8 mouse cellular contexts compared by ENCODE assay signal in the genomic region with DNA sequence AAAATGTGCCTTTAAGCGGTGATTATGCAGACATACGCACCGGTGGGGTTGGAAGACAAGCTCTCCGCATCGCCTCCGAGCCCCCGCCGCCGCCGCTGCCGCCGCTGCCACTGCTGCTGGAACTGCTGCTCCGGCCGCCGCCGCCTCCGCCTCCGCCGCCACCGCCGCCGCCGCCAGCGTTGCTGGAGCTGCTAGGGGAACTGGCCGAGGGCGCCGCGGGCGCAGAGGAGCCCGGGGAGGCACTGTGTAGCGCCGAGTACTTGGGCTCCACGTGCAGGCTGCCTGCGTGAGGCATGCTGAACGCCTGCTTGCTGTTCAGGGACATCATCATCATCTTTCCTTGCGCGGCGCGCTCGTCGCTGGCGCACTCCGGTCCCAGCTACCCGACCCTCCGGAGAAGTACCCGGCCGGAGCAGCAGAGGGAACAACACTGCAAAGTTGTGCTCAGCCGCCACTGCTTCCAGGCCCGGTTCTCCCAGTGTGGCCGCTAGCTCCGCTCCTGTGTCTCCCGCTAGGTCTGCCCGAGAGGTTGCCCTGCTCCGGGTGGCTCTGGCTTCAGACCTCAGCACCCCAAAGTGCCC. TPM values are rescaled to one million over a fixed set of nuclear protein-coding genes. Genes with fewer than 3 reads are reported as not detected.
DNase-seq lines count a peak whose midpoint lies in the region; ATAC-seq and TF ChIP-seq lines count a peak whose summit lies in the region.

A gene (minus strand): TSS at position 575 of the 581 bp plus-strand sequence.

- peak; percentile 49 for DNase-seq in liver, embryonic 11.5 days (ENCODE audit: low spot score)
- no peak for DNase-seq in liver
- peak; percentile 18 for DNase-seq in c-Kit-positive CD71-negative TER-119-negative erythroid progenitor cells, embryonic 14.5 days (ENCODE audit: low read depth)
- DNase-seq in limb, embryonic 10.5 days (ENCODE audit: low spot score) = peak; percentile 76
- DNase-seq in frontal cortex, postnatal 10 days (ENCODE audit: low spot score in 2 of 2) = no peak
- DNase-seq in gastrocnemius, postnatal 36 days = no peak

- no peak for TF ChIP-seq POLR2A in olfactory bulb, adult 2 months (IDR thresholded peaks at IDR 0.05; ENCODE audit: insufficient read depth, low read depth, low read length)

- WGBS in liver, embryonic 11.5 days = 1% methylated on average over 41 of the region's 54 CpGs
- under 1% methylated on average over 53 of the region's 54 CpGs for WGBS in forebrain, embryonic 16.5 days
- WGBS in limb, embryonic 10.5 days = 1% methylated on average over 54 of the region's 54 CpGs
- under 1% methylated on average over 54 of the region's 54 CpGs for WGBS in olfactory bulb, adult 2 months

- TF ChIP-seq CTCF in olfactory bulb, adult 2 months (IDR thresholded peaks at IDR 0.05; ENCODE audit: insufficient read depth, low read depth, low read length) = no peak

- H3K4me3 ChIP-seq in liver, embryonic 11.5 days (ENCODE audit: low read depth, low read length) = peak within 1 kb of the TSS; percentile 39
- H3K4me3 ChIP-seq in forebrain, embryonic 16.5 days (replicated peaks; ENCODE audit: low read length) = peak within 1 kb of the TSS; percentile 47
- peak within 1 kb of the TSS; percentile 48 for H3K4me3 ChIP-seq in limb, embryonic 10.5 days
- H3K4me3 ChIP-seq in olfactory bulb, adult 2 months (ENCODE audit: insufficient read depth, low read depth, low read length) = peak within 1 kb of the TSS; percentile 33

- H3K27me3 ChIP-seq in liver, embryonic 11.5 days (replicated peaks; ENCODE audit: control insufficient read depth, insufficient read depth, low read length) = peaks cover 86% of the 10 kb centered on the region
- H3K27me3 ChIP-seq in forebrain, embryonic 16.5 days (replicated peaks; ENCODE audit: control insufficient read depth, insufficient read depth, low read length) = peaks cover 71% of the 10 kb centered on the region
- H3K27me3 ChIP-seq in limb, embryonic 10.5 days (ENCODE audit: low read depth, poor library complexity, severe bottlenecking) = peaks cover 100% of the 10 kb centered on the region

- no peaks in the 10 kb centered on the region for H3K36me3 ChIP-seq in liver, embryonic 11.5 days (ENCODE audit: control insufficient read depth, insufficient read depth, low read length)
- no peaks in the 10 kb centered on the region for H3K36me3 ChIP-seq in forebrain, embryonic 16.5 days (ENCODE audit: control insufficient read depth, insufficient read depth)
- H3K36me3 ChIP-seq in limb, embryonic 10.5 days = no peaks in the 10 kb centered on the region

- peak within 1 kb of the TSS; percentile 59 for H3K4me2 ChIP-seq in liver, embryonic 11.5 days
- H3K4me2 ChIP-seq in forebrain, embryonic 16.5 days (ENCODE audit: low read length) = peak within 1 kb of the TSS; percentile 84

- no peak within 1 kb of the TSS for H3K27ac ChIP-seq in liver, embryonic 11.5 days (ENCODE audit: low read depth, low read length)
- no peak within 1 kb of the TSS for H3K27ac ChIP-seq in forebrain, embryonic 16.5 days (ENCODE audit: low read length)
- no peak within 1 kb of the TSS for H3K27ac ChIP-seq in limb, embryonic 10.5 days
- H3K27ac ChIP-seq in olfactory bulb, adult 2 months (ENCODE audit: insufficient read depth, low read depth, low read length) = no peak within 1 kb of the TSS

- H3K9me3 ChIP-seq in liver, embryonic 11.5 days (ENCODE audit: control insufficient read depth, low read length) = no peaks in the 10 kb centered on the region
- H3K9me3 ChIP-seq in forebrain, embryonic 16.5 days (ENCODE audit: control insufficient read depth, low read length) = no peaks in the 10 kb centered on the region
- H3K9me3 ChIP-seq in limb, embryonic 10.5 days (replicated peaks) = no peaks in the 10 kb centered on the region

- intact Hi-C loops in gastrocnemius, postnatal 36 days (cut with DNase I) = no loop called here

- no peak within 1 kb of the TSS for H3K9ac ChIP-seq in liver, embryonic 11.5 days (ENCODE audit: low read depth, low read length)
- peak within 1 kb of the TSS; percentile 39; the same call in 1 of the 2 replicates for H3K9ac ChIP-seq in forebrain, embryonic 16.5 days (replicated peaks; ENCODE audit: low read depth, low read length)

- no peak; the same call in 1 of the 2 replicates for ATAC-seq in liver, embryonic 11.5 days (replicated peaks; ENCODE audit: low FRiP score)
- ATAC-seq in forebrain, embryonic 16.5 days = peak; percentile 69

- no peaks in the 10 kb centered on the region; the same call in 1 of the 2 replicates for H3K4me1 ChIP-seq in liver, embryonic 11.5 days (replicated peaks; ENCODE audit: control insufficient read depth, insufficient read depth, low read length)
- peaks cover 38% of the 10 kb centered on the region for H3K4me1 ChIP-seq in forebrain, embryonic 16.5 days (replicated peaks; ENCODE audit: control insufficient read depth, insufficient read depth, low read length)
- H3K4me1 ChIP-seq in limb, embryonic 10.5 days = peaks cover 29% of the 10 kb centered on the region
- H3K4me1 ChIP-seq in olfactory bulb, adult 2 months (ENCODE audit: control insufficient read depth, insufficient read depth, low read length) = peaks cover 12% of the 10 kb centered on the region

RNA-seq across cellular contexts. Expression of the gene that starts here (rescaled TPM):
- not detected in 2 replicates for polyA plus RNA-seq in liver, embryonic 11.5 days (2014; fragmentation: Nextera tagmentation; extraction: Ambion mirVana)
- polyA plus RNA-seq in forebrain, embryonic 16.5 days (2015; fragmentation: Nextera tagmentation; extraction: Ambion mirVana) = 0.24 TPM in 1 of 2 replicates, not detected in the other
- polyA plus RNA-seq in limb, embryonic 10.5 days (2016; fragmentation: Nextera tagmentation; extraction: Ambion mirVana) = not detected in 2 replicates
- polyA plus RNA-seq in olfactory bulb, adult 2 months (2012; ENCODE audit: insufficient read depth, insufficient read length, low replicate concordance, missing spikeins) = not detected in 2 replicates
- total RNA-seq in gastrocnemius, postnatal 36 days (2021) = not detected

Comparison
In these comparisons a context has a peak if more than half of its experiments do, and no peak if none do; other contexts are left out.
1. Peak in DNase-seq, H3K4me3 ChIP-seq and H3K4me2 ChIP-seq in liver, embryonic 11.5 days; RNA of the gene not detected or under 1 TPM.
2. Peak in ATAC-seq, H3K4me3 ChIP-seq, H3K9ac ChIP-seq and H3K4me2 ChIP-seq in forebrain, embryonic 16.5 days; RNA of the gene not detected or under 1 TPM.
3. Peak in DNase-seq and H3K4me3 ChIP-seq in limb, embryonic 10.5 days; RNA of the gene not detected or under 1 TPM.